ENCODE assay signal across 21 mouse cellular contexts in genomic region chr4:155757011-155757410, GRCm38 (mm10). TPM values are rescaled to one million over a fixed set of nuclear protein-coding genes. Genes with fewer than 3 reads are reported as not detected.
"Had no signal": no experiment of that assay in that cellular context is flagged by ENCODE, and none has a peak within 500 bp of the region (broad histone marks: within the 10 kb centered on the region; RNA-seq: fewer than 3 reads in every experiment).

No protein-coding gene starts in this region.

- H3K9me3 ChIP-seq: limb, embryonic 10.5 days; liver, embryonic 15.5 days; midbrain, embryonic 12.5 days; neural tube, embryonic 13.5 days; stomach, embryonic 15.5 days had no signal

- ATAC-seq: lung, postnatal 0 days; midbrain, embryonic 16.5 days had no signal

- H3K9ac ChIP-seq: liver, embryonic 15.5 days; midbrain, embryonic 12.5 days; neural tube, embryonic 13.5 days; stomach, embryonic 15.5 days had no signal

- DNase-seq: kidney, postnatal 14 days; lung, adult 2 months; lung, postnatal 4 days; retina, postnatal 1 day; right cerebral cortex, postnatal 4 days; spleen, adult 18-20 months; thymus, adult 2 months; thymus, postnatal 25 days had no signal

- H3K27ac ChIP-seq: left cerebral cortex, adult 2 months; limb, embryonic 10.5 days; liver, embryonic 15.5 days; midbrain, embryonic 12.5 days; neural tube, embryonic 13.5 days; stomach, embryonic 15.5 days had no signal

- H3K4me3 ChIP-seq: left cerebral cortex, adult 2 months; limb, embryonic 10.5 days; liver, embryonic 15.5 days; midbrain, embryonic 12.5 days; neural tube, embryonic 13.5 days; stomach, embryonic 15.5 days had no signal

- H3K27me3 ChIP-seq: liver, embryonic 15.5 days; midbrain, embryonic 12.5 days; neural tube, embryonic 13.5 days; stomach, embryonic 15.5 days had no signal

- H3K4me2 ChIP-seq: liver, embryonic 11.5 days; liver, embryonic 15.5 days; midbrain, embryonic 12.5 days; neural tube, embryonic 13.5 days; stomach, embryonic 15.5 days had no signal

RNA-seq across cellular contexts. Expression of gene Ankrd65, which starts 33.2 kb away (rescaled TPM):
- total RNA-seq: layer of hippocampus, postnatal 25 days; megakaryocyte-erythroid progenitor cell, adult 5-6 weeks had no signal
- polyA plus RNA-seq: large intestine, adult 2 months; limb, embryonic 10.5 days; limb, embryonic 14.5 days; liver, embryonic 11.5 days; midbrain, embryonic 12.5 days; midbrain, embryonic 16.5 days; neural tube, embryonic 13.5 days had no signal
